Mouse (Mus musculus) ES-Bruce4 (cell line): ENCODE measurements around the gene Myo5c.

ENCODE experiments used
- CTCF ChIP-seq: IDR thresholded peaks from one replicate; pipeline ENCODE4 v1.8.1; 2011; ENCODE audit warnings: low read depth, low read length
- POLR2A ChIP-seq: IDR thresholded peaks from one replicate; pipeline ENCODE4 v1.8.1; 2011; ENCODE audit warnings: low read length; ENCODE audit not compliant: insufficient read depth

- TF ChIP-seq POLR2A: no peak
- TF ChIP-seq CTCF: no peak
Measured at GRCm38 (mm10) chr9:75236416-75237308, 4.8 kb downstream of the Myo5c start.
